Mouse (Mus musculus): ENCODE data around the gene Lefty2. TPM values are rescaled to one million over a fixed set of nuclear protein-coding genes. Genes with fewer than 3 reads are reported as not detected.
A peak's percentile ranks its signal among the peaks of the same experiment; 100 is the strongest.

The Lefty2 gene
- polyA plus RNA-seq, 1 experiment from 2014 or later = not detected

DNA sequence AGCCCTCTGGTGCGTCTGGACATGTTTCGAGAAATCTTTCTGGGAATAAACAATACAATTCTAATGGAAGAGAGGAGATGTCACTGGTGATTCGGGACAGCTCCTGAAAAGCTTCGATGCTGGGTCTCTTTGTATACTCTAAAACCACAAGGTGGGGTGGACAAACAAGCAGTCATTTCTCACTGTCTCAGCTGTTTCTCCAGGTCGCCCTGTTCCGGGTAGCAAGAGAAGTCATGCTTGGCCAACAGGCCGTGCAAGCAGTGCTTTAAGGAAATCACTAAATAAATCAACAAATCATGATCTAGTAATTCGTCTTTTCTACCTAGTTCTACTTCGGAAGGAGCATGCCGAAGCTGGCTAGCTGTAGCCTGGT, 10.7 kb downstream of the Lefty2 start:
- Histone ChIP-seq H3K4me3 (peak overlapping the region; percentile 77), H3K27me3 (no peaks in the 10 kb centered on the region), H3K27ac (replicated peaks) (0 out of 2 replicates have a peak overlapping the region, but pooled peaks have one; percentile 6), H3K4me1 (replicated peaks) (peaks cover 27% of the 10 kb centered on the region), H3K36me3 (peaks cover 30% of the 10 kb centered on the region), H3K4me2 (peak overlapping the region; percentile 96), H3K9me3 (no peaks in the 10 kb centered on the region), H3K9ac (peak overlapping the region; percentile 31)
- ATAC-seq (ENCODE audit: low read depth) = peak; percentile 1; the same call in 1 of the 2 replicates
- 40% methylated on average over 10 of the region's 10 CpGs for WGBS

DNA sequence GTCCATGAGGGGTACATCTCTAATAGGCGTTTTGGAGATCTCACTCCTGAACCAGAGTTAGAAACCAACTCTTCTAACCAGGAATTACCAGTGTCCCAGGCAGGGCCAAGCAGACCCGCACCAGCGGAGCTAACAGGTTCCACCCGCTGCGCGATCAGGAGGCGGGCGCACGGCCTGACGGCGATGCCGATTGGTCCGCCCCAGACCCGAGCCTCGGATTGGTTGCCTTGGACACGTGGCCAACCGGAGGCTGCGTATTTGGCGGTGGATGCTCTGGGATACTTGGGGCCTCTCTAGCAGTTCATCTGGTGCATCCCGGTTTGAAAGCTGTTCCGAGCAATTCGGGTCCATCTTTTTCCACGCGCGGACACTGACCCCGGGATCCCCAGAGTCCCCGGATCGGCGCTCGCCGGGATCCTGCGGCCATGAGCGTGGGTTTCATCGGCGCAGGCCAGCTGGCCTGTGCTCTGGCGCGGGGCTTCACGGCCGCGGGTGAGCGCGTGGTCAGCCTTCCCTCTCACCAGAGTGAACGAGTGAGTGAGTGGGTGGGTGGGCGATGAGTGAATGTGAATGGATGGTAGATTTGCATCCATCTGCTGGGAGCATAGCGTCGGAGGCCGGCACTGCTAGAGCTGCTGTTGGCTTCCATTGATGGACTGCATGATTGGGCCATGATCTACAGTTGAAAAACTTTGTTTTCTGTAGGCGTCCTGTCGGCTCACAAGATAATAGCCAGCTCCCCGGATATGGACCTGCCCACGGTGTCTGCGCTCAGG, 11.3 kb downstream of the Lefty2 start, which contains the start of gene Pycr2:
Gene Pycr2 (plus strand): TSS at position 255 of the 776 bp plus-strand sequence.
- Histone ChIP-seq H3K4me2 (peak within 1 kb of the TSS; percentile 96), H3K4me3 (peak within 1 kb of the TSS; percentile 77), H3K36me3 (peaks cover 31% of the 10 kb centered on the region), H3K9ac (peak within 1 kb of the TSS; percentile 91), H3K9me3 (no peaks in the 10 kb centered on the region), H3K27ac (replicated peaks) (peak within 1 kb of the TSS; percentile 88), H3K27me3 (no peaks in the 10 kb centered on the region), H3K4me1 (replicated peaks) (peaks cover 27% of the 10 kb centered on the region)
- peak; percentile 98 for ATAC-seq (ENCODE audit: low read depth)
- WGBS = under 1% methylated on average over 52 of the region's 52 CpGs

DNA sequence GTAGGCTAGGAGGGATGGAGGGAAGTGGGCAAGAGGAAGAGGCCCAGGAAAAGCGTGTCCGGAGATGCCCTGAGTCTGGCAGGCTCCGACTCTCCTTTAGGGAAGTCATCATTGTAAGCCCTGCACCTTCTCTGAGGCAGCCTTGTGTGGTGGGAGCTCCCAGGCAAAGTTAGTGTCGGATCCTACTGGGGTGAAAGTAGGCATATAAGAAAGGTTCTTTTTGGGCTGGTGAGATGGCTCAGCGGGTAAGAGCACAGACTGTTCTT, 11.8 kb downstream of the Lefty2 start:
- Histone ChIP-seq H3K4me2 (peak overlapping the region; percentile 96), H3K9ac (peak overlapping the region; percentile 91), H3K36me3 (peaks cover 31% of the 10 kb centered on the region), H3K27ac (replicated peaks) (peak overlapping the region; percentile 88), H3K4me1 (replicated peaks) (peaks cover 27% of the 10 kb centered on the region), H3K9me3 (no peaks in the 10 kb centered on the region), H3K4me3 (peak overlapping the region; percentile 77), H3K27me3 (no peaks in the 10 kb centered on the region)
- WGBS = 1% methylated on average over 5 of the region's 5 CpGs
- ATAC-seq (ENCODE audit: low read depth) = no peak

DNA sequence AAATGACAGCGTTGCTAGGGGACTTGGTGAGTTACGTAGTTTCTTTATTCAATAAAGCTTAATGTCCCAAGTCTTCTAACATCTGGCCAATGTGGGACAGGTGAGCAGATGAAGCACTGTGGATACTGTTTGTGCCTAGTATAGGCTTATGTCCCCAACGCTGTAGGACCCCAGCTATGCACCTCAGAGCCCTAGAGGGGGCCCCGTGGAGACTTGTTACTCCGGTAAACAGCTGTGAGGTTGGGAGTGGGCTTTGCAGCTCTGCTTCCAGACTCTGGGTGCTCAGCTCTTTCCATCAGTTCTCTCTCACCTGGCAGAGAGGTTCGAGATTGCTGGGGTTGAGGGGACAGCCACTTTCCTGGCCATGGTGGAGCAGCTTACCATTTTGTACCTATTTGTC, 12.4 kb downstream of the Lefty2 start:
- H3K27me3 ChIP-seq = no peaks in the 10 kb centered on the region
- no peaks in the 10 kb centered on the region for H3K9me3 ChIP-seq
- H3K4me2 ChIP-seq = peak overlapping the region; percentile 96
- 65% methylated on average over 6 of the region's 6 CpGs for WGBS
- peak overlapping the region; percentile 91 for H3K9ac ChIP-seq
- ATAC-seq (ENCODE audit: low read depth) = no peak
- H3K27ac ChIP-seq (replicated peaks) = no peak overlapping the region
- peaks cover 31% of the 10 kb centered on the region for H3K36me3 ChIP-seq
- peaks cover 27% of the 10 kb centered on the region for H3K4me1 ChIP-seq (replicated peaks)
- peak overlapping the region; percentile 77 for H3K4me3 ChIP-seq

DNA sequence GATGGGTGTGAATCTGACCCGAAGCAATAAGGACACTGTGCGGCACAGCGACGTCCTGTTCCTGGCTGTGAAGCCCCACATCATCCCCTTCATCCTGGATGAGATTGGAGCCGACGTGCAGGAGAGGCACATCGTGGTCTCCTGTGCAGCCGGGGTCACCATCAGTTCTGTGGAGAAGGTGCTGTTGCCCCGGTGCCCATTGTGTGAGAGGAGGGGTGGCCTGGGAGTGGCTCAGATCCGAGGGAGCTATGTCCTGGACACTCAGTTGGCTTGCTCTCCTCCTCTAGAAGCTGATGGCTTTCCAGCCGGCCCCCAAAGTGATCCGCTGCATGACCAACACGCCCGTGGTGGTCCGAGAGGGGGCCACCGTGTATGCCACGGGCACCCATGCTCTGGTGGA, 13.0 kb downstream of the Lefty2 start:
- WGBS = 95% methylated on average over 17 of the region's 17 CpGs
- peaks cover 27% of the 10 kb centered on the region for H3K4me1 ChIP-seq (replicated peaks)
- peak overlapping the region; percentile 91 for H3K9ac ChIP-seq
- no peaks in the 10 kb centered on the region for H3K9me3 ChIP-seq
- H3K27ac ChIP-seq (replicated peaks) = no peak overlapping the region
- no peak for ATAC-seq (ENCODE audit: low read depth)
- H3K36me3 ChIP-seq = peaks cover 31% of the 10 kb centered on the region
- H3K27me3 ChIP-seq = no peaks in the 10 kb centered on the region
- 0 out of 2 replicates have a peak overlapping the region, but pooled peaks have one; percentile 77 for H3K4me3 ChIP-seq
- H3K4me2 ChIP-seq = peak overlapping the region; percentile 96; the same call in 1 of the 2 replicates

DNA sequence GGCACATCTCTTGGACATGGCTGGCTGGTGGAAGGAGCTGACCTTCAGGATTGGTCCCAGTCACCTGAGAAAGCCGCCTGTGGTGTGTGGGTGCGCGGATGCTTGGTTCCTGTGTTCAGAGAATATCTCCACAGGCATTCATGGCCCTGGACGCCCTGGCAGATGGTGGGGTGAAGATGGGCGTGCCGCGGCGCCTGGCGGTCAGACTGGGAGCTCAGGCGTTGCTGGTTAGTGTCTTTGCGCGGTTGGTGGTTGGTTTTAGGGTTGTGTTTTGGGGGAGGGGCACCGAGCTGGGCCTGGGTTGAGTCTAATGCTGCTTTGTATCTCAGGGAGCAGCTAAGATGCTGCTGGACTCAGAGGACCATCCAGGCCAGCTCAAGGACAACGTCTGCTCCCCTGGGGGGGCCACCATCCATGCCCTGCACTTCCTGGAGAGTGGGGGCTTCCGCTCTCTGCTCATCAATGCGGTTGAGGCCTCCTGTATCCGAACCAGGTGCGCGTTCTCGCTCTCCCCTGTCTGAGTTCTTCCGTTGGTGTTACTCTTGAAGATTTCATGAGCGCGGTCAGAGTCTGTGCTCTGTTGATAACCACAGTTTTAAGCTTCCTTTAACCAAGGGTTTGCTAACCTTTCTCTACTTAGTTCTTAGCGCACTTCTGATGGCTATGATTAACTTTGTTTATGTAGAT, 13.7 kb downstream of the Lefty2 start:
- ATAC-seq (ENCODE audit: low read depth) = no peak
- WGBS = 91% methylated on average over 24 of the region's 24 CpGs
- H3K9me3 ChIP-seq = no peaks in the 10 kb centered on the region

DNA sequence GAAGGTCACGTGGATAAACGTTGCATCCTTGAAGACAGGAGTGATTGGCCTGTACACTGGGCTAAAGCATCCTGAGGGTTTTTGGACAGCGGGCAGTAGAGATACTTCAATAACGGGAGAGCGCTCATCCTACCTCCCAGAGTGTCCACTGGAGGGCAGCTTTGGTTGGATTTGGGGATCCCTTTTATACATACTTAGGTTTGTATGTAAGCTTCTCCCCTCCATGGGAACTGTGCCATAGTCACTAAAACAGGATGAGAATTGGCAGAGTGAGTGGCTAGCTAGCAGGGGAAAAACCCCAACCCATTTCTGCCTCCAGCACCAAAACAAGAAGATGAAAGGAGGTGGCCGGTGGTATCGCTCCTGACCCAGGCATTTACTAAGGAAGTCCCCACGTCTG, 18.2 kb downstream of the Lefty2 start:
- no peak overlapping the region for H3K27ac ChIP-seq (replicated peaks)

More for the DNA sequence above, 13.7 kb downstream of the Lefty2 start:
- Histone ChIP-seq H3K9ac (0 out of 2 replicates have a peak overlapping the region, but pooled peaks have one; percentile 22), H3K4me1 (replicated peaks) (peaks cover 27% of the 10 kb centered on the region), H3K27ac (replicated peaks) (no peak overlapping the region), H3K27me3 (no peaks in the 10 kb centered on the region), H3K36me3 (peaks cover 31% of the 10 kb centered on the region), H3K4me3 (no peak overlapping the region), H3K4me2 (no peak overlapping the region)

DNA sequence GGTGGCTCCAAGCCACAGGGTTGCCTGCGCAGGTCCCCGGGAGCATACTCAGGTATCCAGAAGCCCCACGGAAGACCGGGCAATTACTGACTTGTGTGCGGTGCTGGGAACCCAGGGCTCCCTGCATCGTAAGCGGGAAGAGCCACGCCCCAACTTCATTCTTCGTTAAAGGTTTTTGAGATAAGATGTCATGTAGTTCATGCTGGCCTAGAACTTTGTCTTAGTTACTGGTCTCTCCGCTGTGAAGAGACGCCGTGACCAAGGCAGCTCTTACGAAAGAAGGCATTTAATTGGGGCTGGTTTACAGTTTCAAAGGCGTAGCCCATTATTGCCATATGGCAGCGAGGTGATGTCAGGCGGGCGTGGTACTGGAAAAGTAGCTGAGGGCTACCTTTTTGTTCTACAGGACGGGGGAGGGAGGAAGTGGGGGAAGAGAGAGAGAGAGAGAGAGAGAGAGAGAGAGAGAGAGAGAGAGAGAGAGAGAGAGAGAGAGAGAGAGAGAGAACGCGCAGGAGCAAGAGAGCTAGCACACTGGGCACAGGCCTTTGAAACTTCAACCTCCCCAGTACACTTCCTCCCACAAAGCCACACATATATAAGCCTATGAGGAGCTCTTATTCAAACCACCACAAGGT, 18.9 kb downstream of the Lefty2 start:
- Histone ChIP-seq H3K4me1 (replicated peaks) (peaks cover under 1% of the 10 kb centered on the region; the same call in 1 of the 2 replicates), H3K27me3 (no peaks in the 10 kb centered on the region), H3K36me3 (peaks cover 20% of the 10 kb centered on the region), H3K9me3 (no peaks in the 10 kb centered on the region), H3K27ac (replicated peaks) (no peak overlapping the region), H3K9ac (no peak overlapping the region), H3K4me3 (no peak overlapping the region), H3K4me2 (0 out of 2 replicates have a peak overlapping the region, but pooled peaks have one; percentile 5)
- no peak for ATAC-seq (ENCODE audit: low read depth)
- 61% methylated on average over 20 of the region's 20 CpGs for WGBS

More for the DNA sequence above, 18.2 kb downstream of the Lefty2 start:
- Histone ChIP-seq H3K9me3 (no peaks in the 10 kb centered on the region), H3K4me2 (0 out of 2 replicates have a peak overlapping the region, but pooled peaks have one; percentile 5), H3K36me3 (peaks cover 26% of the 10 kb centered on the region), H3K4me3 (no peak overlapping the region), H3K27me3 (no peaks in the 10 kb centered on the region), H3K9ac (no peak overlapping the region), H3K4me1 (replicated peaks) (peaks cover 7% of the 10 kb centered on the region)
- WGBS = 55% methylated on average over 8 of the region's 8 CpGs
- no peak for ATAC-seq (ENCODE audit: low read depth)

DNA sequence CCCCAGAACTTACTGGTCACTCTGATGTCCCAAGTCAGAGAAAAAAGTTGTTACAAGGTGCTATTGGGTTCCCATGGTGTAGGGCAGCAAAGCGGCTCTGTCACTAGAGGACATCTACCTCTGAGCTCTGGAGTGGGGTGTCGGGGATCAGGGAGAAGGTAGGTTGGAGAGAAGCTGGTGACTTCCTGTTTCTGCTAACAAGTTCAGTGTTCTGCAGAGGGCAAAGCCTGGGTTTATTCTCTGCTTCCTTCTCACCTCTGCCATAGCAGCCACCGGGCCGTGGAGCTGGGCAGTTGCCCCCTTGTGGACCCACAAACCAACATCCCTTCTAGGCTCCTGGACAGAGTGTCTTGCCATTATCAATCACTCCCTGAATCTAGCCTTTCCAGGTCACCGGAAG, 19.9 kb downstream of the Lefty2 start:
- no peak for ATAC-seq (ENCODE audit: low read depth)
- WGBS = 81% methylated on average over 5 of the region's 5 CpGs
- no peak overlapping the region for H3K27ac ChIP-seq (replicated peaks)

DNA sequence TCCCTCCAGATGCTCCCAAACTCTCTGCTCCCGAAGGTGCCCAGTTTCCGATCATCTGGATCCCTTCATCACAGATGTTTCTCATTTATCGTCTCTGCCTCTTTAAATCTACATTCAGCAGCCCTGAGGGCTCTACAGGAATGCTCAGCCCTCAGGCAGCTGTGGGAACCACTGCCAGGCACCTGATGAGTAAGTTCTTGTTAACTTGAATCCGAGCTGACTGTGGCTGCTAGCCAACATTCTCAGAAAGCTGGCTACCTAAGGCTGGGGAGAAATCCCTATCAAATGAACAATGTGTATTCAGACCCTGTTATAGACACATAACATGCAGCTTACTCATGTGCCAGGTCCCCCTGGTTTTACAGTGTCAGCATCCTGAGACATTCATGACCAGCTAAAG, 20.9 kb downstream of the Lefty2 start:
- Histone ChIP-seq H3K4me3 (no peak overlapping the region), H3K4me1 (replicated peaks) (no peaks in the 10 kb centered on the region), H3K36me3 (no peaks in the 10 kb centered on the region; the same call in 1 of the 2 replicates), H3K9ac (no peak overlapping the region), H3K4me2 (no peak overlapping the region), H3K9me3 (no peaks in the 10 kb centered on the region), H3K27ac (replicated peaks) (no peak overlapping the region), H3K27me3 (no peaks in the 10 kb centered on the region)
- ATAC-seq (ENCODE audit: low read depth) = no peak
- WGBS = 58% methylated on average over 4 of the region's 4 CpGs

More for the DNA sequence above, 19.9 kb downstream of the Lefty2 start:
- Histone ChIP-seq H3K4me3 (no peak overlapping the region), H3K27me3 (no peaks in the 10 kb centered on the region), H3K36me3 (peaks cover 9% of the 10 kb centered on the region), H3K4me2 (no peak overlapping the region), H3K4me1 (replicated peaks) (no peaks in the 10 kb centered on the region), H3K9me3 (no peaks in the 10 kb centered on the region), H3K9ac (no peak overlapping the region)

DNA sequence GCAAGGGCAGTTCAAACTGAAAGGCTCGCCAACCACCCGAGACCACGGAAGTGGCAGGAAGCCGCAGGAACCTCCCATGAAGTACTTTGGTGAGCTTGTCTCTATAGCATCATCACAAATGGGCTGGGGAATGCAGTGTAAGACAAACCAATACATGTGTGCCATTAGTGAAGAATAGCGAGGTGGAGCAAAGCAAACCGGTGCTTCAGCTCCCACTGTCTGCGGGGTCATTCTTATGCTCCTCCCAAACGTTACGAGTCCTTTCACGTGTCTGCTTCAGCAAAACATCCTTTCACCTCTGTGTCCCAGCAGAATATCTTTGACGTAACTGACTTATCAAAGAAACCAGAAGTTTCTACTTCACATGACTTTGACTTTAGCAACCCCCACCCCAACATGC, 23.5 kb downstream of the Lefty2 start:
- Histone ChIP-seq H3K36me3 (no peaks in the 10 kb centered on the region), H3K4me2 (no peak overlapping the region), H3K27ac (replicated peaks) (no peak overlapping the region), H3K4me3 (no peak overlapping the region), H3K9ac (no peak overlapping the region), H3K4me1 (replicated peaks) (no peaks in the 10 kb centered on the region), H3K27me3 (no peaks in the 10 kb centered on the region), H3K9me3 (no peaks in the 10 kb centered on the region)
- 84% methylated on average over 11 of the region's 11 CpGs for WGBS
- ATAC-seq (ENCODE audit: low read depth) = no peak

DNA sequence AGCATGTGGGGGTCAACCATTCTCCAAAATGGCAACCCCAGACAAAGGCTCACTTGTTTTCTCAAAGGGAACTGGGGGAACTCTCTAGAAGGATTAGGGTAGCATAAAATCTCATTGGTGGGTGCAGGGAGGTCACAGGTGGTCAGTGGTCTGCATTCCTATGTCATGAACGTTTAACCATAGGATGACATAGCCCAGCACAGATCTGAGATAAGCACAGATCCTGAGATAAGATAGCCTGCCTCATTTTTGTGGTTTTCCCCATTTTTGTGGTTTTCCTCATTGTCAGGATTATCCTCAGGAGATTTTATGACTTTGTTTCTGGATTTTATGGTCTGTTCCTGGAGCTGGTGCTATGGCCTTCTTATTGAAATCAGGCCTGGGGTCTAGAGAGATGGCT, 24.1 kb downstream of the Lefty2 start:
- H3K9me3 ChIP-seq = no peaks in the 10 kb centered on the region
- H3K4me3 ChIP-seq = no peak overlapping the region
- H3K27ac ChIP-seq (replicated peaks) = no peak overlapping the region
- no peaks in the 10 kb centered on the region for H3K4me1 ChIP-seq (replicated peaks)
- no peaks in the 10 kb centered on the region for H3K36me3 ChIP-seq
- 68% methylated on average over 1 of the region's 1 CpGs for WGBS
- no peak overlapping the region for H3K4me2 ChIP-seq
- no peak for ATAC-seq (ENCODE audit: low read depth)
- no peaks in the 10 kb centered on the region for H3K27me3 ChIP-seq
- H3K9ac ChIP-seq = no peak overlapping the region
